Mouse (Mus musculus): ENCODE measurements around the gene Cdh23.

- TF ChIP-seq ZNF384 (IDR thresholded peaks at IDR 0.05; ENCODE audit: low read depth, low read length): no peak
- TF ChIP-seq MAFK (IDR thresholded peaks at IDR 0.05; ENCODE audit: insufficient read depth, low read depth, low read length): no peak
- TF ChIP-seq ZC3H11A (IDR thresholded peaks at IDR 0.05; ENCODE audit: borderline replicate concordance, low read depth, low read length): no peak
- no peak for TF ChIP-seq CHD2 (IDR thresholded peaks at IDR 0.05; ENCODE audit: low read depth, low read length)
- TF ChIP-seq HCFC1 (IDR thresholded peaks at IDR 0.05; ENCODE audit: borderline replicate concordance, insufficient read depth, low read length): no peak
These were observed 404.1 kb downstream of the Cdh23 start for GRCm38 (mm10) chr10:60292209-60292608.
